Mouse (Mus musculus): ENCODE data around the gene Tm9sf4. TPM values are rescaled to one million over a fixed set of nuclear protein-coding genes. Genes with fewer than 3 reads are reported as not detected.

Gene Tm9sf4
- total RNA-seq, 2 experiments from 2014 or later: 118 to 120 TPM

- DNase-seq (ENCODE audit: low spot score in 2 of 2): no peak
- intact Hi-C loops (cut with DNase I): no loop called here
Observed at GRCm38 (mm10) chr2:153199114-153199513, 38.0 kb downstream of the Tm9sf4 start.

- intact Hi-C loops (cut with DNase I): no loop called here
- no peak for DNase-seq (ENCODE audit: low spot score in 2 of 2)
Observed at GRCm38 (mm10) chr2:153202766-153203165, 41.7 kb downstream of the Tm9sf4 start.

GRCm38 (mm10) chr2:153208149-153208548 lies 47.0 kb downstream of the Tm9sf4 start:
- no peak for DNase-seq (ENCODE audit: low spot score in 2 of 2)
- intact Hi-C loops (cut with DNase I): no loop called here

- no peak for DNase-seq (ENCODE audit: low spot score in 2 of 2)
- intact Hi-C loops (cut with DNase I): no loop called here
Observed at GRCm38 (mm10) chr2:153209286-153209685, 48.2 kb downstream of the Tm9sf4 start.

- no peak for DNase-seq (ENCODE audit: low spot score in 2 of 2)
- intact Hi-C loops (cut with DNase I): no loop called here
Observed at GRCm38 (mm10) chr2:153211451-153211850, 50.3 kb downstream of the Tm9sf4 start.

GRCm38 (mm10) chr2:153213351-153213750 lies 52.2 kb downstream of the Tm9sf4 start:
- intact Hi-C loops (cut with DNase I): no loop called here
- DNase-seq (ENCODE audit: low spot score in 2 of 2): no peak

GRCm38 (mm10) chr2:153214771-153215259 lies 53.7 kb downstream of the Tm9sf4 start:
- no peak for DNase-seq (ENCODE audit: low spot score in 2 of 2)
- intact Hi-C loops (cut with DNase I): no loop called here

- intact Hi-C loops (cut with DNase I): no loop called here
- DNase-seq (ENCODE audit: low spot score in 2 of 2): no peak
Observed at GRCm38 (mm10) chr2:153215421-153215820, 54.3 kb downstream of the Tm9sf4 start.

GRCm38 (mm10) chr2:153217826-153218340 lies 56.8 kb downstream of the Tm9sf4 start:
- intact Hi-C loops (cut with DNase I): no loop called here
- DNase-seq (ENCODE audit: low spot score in 2 of 2): no peak

- intact Hi-C loops (cut with DNase I): no loop called here
- no peak for DNase-seq (ENCODE audit: low spot score in 2 of 2)
Observed at GRCm38 (mm10) chr2:153218516-153218915, 57.4 kb downstream of the Tm9sf4 start.

GRCm38 (mm10) chr2:153221620-153222019 lies 60.5 kb downstream of the Tm9sf4 start:
- DNase-seq (ENCODE audit: low spot score in 2 of 2): no peak
- intact Hi-C loops (cut with DNase I): no loop called here

- DNase-seq (ENCODE audit: low spot score in 2 of 2): no peak
- intact Hi-C loops (cut with DNase I): no loop called here
Observed at GRCm38 (mm10) chr2:153222130-153222529, 61.0 kb downstream of the Tm9sf4 start.

GRCm38 (mm10) chr2:153222566-153222965 lies 61.5 kb downstream of the Tm9sf4 start:
- DNase-seq (ENCODE audit: low spot score in 2 of 2): no peak
- intact Hi-C loops (cut with DNase I): no loop called here

- peak; percentile 60 to 62 for DNase-seq (ENCODE audit: low spot score in 2 of 2)
- intact Hi-C loops (cut with DNase I): no loop called here
Observed at GRCm38 (mm10) chr2:153224946-153225594, 64.0 kb downstream of the Tm9sf4 start, which contains the start of gene Tspyl3. Tspyl3 (minus strand) TSS chr2:153225441.

GRCm38 (mm10) chr2:153225595-153225953 lies 64.5 kb downstream of the Tm9sf4 start:
- intact Hi-C loops (cut with DNase I): no loop called here
- DNase-seq (ENCODE audit: low spot score in 2 of 2): no peak

- DNase-seq (ENCODE audit: low spot score in 2 of 2): no peak
- intact Hi-C loops (cut with DNase I): no loop called here
Observed at GRCm38 (mm10) chr2:153227959-153228358, 66.9 kb downstream of the Tm9sf4 start.

- no peak for DNase-seq (ENCODE audit: low spot score in 2 of 2)
- intact Hi-C loops (cut with DNase I): no loop called here
Observed at GRCm38 (mm10) chr2:153228523-153228922, 67.4 kb downstream of the Tm9sf4 start.

- DNase-seq (ENCODE audit: low spot score in 2 of 2): no peak
- intact Hi-C loops (cut with DNase I): no loop called here
Observed at GRCm38 (mm10) chr2:153237193-153237592, 76.1 kb downstream of the Tm9sf4 start.

GRCm38 (mm10) chr2:153237891-153238290 lies 76.8 kb downstream of the Tm9sf4 start:
- no peak for DNase-seq (ENCODE audit: low spot score in 2 of 2)
- intact Hi-C loops (cut with DNase I): loop anchor here (2.0 kb wide), 1 partner anchor 77 kb away; the partner anchor contains the start of gene Tm9sf4

GRCm38 (mm10) chr2:153238406-153238805 lies 77.3 kb downstream of the Tm9sf4 start:
- no peak for DNase-seq (ENCODE audit: low spot score in 2 of 2)
- intact Hi-C loops (cut with DNase I): loop anchor here (2.0 kb wide), 1 partner anchor 78 kb away; the partner anchor contains the start of gene Tm9sf4

Measured in left cerebral cortex, postnatal 14 days (tissue).